Mouse (Mus musculus): ENCODE data around the gene Lin52.

The Lin52 gene

DNA sequence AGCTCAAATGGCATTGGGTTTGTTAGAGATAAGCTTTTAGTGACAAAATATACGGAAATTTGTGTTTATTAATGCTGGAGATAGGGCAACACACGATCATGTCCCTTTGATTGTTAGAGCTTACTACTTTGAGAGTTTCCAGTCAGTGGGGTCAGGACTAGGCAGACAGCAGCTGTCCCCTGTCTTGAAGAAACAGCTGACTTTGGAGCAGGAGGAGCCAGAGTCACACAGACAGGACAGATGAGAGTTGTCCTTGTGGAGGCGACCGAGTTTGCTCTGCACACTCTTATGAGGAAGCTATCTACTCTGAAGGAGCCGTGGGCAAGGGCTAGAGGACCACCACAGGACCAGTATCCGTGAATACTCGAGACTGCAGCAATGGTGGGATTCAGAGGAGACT is 27.7 kb downstream of the Lin52 start:
- DNase-seq: no peak

DNA sequence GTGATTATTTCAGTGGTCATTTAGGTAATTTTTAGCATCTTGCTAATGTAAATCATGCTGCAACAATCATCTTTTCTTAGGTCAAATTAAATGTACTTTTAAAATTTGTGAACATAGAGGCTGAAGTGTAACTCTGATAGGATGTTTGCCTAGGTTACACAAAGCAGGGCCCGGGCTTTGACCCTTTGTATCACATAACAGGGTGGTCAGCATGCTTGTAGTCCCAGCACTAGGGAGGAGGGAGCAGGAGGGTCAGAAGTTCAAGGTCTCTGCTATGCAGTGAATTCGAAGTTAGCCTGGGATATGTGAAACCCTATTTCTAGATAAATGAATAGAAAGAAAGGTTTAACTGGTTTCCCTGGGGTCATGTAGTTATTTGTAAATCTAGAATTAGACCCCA is 30.0 kb downstream of the Lin52 start:
- DNase-seq: no peak

DNA sequence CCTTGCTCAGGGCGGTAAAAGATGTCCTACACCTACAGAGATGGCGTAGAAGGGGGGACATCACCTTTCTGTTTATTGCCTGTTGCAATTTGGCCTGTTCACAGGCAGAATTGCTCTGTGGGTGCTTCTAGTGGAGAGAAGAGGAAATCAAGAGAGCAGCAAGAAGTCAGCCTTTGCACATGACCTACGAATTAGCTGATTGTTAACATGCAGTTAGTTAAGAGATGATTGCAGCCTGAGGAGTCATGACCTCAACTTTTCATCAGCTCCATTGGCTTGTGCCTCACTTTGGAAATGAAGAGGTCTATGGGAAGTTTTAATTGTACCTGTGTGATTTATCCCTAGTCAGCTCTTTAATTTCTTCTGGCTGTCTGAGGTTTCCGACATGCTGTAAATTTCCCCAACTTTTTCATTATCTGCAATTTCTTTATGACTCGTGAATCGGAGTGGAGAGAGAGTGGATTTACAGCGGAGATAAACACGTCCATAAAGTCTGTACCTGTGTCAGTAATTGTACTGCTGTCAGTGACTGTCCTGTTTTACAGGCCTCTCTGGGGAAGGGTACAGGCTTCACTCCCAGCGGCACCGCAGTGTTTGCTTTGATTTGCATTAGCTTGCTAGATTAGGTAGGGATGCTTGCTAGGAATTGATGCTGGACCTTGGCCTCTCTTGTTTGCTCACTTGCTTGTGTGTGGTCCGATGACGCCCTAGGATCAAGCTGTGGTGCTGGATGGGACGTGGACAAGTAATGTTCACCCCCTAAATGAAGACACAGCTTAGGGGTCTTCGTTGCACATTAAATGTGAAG is 31.8 kb downstream of the Lin52 start:
- DNase-seq: no peak

DNA sequence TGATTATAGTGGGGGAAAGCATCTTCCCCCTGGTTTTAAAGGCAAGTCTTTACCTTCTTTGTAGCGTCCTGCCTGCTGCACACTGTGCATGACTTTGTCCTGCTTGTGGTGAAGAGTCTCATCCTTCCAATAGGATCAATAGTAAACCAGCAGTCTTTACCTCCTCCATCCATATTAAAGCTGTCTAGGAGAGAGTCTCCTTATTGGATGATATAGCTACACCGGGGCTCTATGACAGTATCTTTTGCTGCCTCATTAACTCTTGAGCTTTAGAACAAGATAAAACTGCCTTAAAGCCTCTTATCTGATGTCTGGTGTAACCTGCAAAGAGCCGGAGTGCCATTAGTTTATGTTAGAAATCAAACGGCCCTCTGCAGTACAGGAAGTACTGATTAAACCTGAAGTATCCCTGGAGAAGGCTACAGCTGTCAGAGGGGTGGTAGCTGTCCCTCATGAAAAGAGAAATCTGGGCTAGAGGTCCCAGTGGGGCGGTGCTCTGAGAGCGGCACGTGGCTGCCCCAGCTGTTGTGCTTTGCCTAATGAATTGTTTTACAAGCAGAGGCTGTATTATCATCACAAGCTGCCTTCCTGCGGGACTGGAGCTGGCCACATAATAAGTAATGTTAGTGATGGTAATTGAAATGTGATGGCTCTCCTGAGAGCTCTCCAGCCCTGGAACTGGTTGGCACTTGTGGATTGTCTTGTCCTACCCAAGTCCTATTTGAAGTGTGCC is 36.3 kb downstream of the Lin52 start:
- no peak for DNase-seq

DNA sequence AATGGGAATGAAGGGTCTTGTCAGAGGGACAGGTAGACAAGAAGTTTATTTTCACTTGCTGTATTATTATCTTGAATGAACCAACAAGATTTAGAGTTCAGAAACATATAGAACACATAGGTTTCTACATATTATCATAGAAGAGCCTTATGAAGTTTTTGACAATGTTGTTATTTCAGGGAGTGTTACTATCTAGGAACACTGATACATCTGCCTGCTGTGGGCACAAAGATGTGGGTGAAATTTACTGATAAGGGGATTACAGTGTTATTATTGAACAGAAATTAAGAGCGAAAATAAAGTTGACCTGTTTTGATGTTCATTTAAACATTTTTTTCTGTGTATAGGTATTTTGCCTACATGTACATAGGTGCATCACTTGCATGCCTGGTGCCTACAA is 45.6 kb downstream of the Lin52 start:
- no peak for DNase-seq

DNA sequence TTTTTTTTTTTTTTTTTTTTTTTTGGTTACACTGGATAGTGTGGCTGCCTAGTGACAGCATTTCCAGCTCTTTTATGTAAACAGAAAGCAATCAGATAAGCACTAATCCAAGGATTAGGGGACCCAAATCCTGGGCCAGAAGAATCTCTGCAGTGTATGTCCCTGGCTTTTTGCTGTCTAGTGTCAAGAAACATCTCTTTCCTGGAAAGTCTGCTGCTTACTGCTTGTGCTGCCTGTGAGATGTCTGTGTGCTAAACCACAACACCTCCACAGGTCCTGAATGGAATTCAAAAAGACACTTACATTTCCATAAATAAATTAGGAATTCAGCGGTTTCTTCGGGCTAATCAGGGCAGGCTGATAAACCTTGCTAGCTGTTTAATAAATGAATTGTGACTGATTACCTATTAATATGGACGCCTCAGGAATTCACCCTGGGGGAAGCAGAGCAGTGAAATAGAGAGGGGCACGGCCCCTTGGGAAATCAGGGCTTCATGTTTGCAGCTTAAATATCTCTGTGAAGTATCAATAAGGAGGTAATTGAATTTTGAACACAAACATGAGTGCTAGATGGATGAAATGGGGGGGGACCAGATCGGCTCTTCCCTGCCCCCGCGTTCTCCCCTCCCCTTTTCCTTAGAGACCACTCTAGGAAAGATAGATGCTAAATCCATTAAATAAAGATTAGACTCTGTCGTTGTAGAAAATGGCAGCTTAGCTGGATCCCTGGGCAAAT is 49.5 kb downstream of the Lin52 start:
- DNase-seq: no peak

DNA sequence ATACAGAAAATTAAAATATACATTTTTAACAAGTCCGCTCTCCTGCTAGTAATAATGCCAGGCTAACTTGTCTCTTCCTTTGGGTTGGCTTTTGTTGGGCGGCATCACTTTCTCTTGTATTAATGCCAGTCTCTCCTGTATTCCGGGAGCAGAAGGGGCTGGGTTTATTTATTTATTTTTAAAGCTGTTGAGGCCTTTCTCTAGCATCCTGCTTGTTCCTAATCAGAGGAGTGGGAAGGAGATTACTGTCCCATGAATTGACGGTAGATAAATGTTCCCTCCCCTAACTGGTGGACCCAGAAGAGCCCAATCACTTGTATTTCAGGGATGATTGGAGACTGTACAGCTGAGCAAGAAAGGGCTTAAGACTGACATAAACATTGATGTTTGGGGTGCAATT is 50.1 kb downstream of the Lin52 start:
- no peak for DNase-seq

DNA sequence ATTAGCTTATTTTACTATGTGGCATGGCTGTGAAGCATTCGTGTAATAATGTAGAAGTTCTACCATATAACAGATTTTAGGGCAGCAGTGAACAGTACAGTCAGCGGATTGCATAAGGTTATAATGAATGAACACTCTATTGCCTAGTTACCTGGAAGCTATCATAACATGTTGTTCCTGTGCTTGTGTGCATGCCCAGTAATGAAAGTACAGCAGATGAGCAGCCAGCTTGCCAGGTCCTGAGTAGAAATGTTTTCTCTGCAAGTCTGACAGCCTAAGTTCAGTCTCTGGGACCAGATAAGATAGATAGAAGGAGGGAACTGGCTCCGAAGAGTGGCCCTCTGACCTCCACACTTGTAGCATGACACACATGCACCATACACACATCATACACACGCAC is 55.6 kb downstream of the Lin52 start:
- no peak for DNase-seq

DNA sequence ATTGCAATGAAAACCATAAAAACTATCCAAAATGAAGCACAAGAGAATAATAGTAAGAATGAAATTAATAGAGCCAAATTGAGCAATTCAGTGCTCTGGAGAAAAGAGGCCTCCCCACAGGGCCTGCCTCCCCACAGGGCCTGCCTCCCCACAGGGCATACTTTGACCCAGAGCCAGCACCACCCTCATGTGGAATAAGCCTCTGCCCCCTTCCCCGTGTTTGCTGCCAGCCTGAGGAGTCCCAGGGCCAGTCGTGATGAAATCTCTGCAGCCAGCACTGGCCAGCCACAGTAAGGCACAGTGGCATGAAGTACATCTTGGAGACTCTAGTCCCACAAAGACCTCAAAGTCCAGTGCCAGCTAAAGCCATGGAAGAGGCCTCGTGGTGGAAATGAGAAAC is 60.8 kb downstream of the Lin52 start:
- no peak for DNase-seq

DNA sequence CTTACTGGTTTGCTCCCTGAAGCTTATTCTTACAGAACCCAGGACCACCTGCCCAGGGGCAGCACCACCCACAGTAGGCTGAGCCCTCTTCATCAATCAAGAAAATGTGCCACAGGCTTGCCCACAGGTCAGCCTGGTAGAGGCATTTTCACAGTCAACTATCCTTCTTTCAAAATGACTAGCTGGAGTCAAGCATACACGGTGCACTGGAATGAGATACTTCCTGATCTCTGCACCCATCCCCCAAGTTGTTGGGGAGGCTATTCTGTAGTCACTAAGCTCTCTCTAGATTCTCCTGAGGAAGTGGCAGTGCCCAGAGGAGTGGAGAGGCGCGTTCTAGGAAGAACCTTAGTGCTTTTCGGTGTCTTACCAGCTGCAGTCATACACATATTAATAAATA is 64.3 kb downstream of the Lin52 start:
- DNase-seq: no peak

DNA sequence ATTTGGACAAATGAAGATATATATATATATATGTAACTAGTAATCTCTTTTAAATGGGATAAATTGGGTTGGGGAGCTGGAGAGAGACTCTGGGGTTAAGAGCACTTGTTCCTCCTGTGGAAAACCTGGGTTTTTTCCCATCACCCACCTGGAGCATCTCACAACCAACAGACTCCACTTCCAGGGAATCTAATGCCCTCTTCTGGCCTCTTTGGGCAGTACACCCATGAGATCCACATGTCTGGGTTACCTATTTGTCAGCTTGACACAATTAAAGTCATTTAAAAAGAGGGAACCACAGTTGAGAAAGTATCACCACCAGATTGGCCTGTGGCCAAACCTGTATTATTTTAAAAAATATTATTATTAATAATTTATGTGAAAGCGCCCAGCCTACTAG is 65.4 kb downstream of the Lin52 start:
- peak; percentile 22 for DNase-seq

DNA sequence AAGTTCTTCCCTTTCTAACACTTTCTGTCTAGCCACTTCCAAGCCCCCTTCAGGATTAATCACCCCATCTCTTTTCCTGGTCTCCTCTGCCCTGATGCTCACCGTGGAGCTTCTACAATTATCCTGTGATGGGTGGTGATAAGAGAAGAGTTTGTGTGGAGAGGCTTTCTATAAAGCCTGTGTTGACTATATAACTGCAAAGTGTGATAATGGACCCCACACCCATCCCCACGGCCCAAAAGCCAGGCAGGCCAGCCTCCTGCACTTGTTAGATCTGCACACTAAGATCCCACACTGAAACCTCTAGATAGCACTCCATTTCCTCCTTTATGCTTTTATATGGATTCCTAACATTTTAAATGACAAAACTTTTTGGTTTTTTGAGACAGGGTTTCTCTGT is 66.8 kb downstream of the Lin52 start:
- no peak for DNase-seq

DNA sequence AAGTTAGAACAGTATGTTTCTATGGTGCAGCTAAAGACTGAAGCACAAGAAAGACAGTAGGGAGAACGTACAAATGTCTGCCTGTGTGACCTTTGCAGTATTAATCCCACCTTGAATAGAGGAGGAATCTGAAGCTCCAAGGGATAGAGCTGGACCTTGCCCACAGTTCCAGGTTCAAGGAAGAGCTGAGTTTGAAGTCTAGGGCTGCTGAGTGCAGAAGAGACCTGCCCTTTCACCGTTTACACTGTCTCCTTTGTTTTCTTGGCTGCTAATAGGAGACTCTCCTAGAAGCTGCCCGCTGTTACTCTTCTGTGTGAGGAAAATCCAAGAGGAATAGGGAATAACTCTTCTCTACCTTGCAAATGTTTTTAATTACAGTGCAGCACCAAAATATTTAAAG is 72.5 kb downstream of the Lin52 start:
- DNase-seq: no peak

DNA sequence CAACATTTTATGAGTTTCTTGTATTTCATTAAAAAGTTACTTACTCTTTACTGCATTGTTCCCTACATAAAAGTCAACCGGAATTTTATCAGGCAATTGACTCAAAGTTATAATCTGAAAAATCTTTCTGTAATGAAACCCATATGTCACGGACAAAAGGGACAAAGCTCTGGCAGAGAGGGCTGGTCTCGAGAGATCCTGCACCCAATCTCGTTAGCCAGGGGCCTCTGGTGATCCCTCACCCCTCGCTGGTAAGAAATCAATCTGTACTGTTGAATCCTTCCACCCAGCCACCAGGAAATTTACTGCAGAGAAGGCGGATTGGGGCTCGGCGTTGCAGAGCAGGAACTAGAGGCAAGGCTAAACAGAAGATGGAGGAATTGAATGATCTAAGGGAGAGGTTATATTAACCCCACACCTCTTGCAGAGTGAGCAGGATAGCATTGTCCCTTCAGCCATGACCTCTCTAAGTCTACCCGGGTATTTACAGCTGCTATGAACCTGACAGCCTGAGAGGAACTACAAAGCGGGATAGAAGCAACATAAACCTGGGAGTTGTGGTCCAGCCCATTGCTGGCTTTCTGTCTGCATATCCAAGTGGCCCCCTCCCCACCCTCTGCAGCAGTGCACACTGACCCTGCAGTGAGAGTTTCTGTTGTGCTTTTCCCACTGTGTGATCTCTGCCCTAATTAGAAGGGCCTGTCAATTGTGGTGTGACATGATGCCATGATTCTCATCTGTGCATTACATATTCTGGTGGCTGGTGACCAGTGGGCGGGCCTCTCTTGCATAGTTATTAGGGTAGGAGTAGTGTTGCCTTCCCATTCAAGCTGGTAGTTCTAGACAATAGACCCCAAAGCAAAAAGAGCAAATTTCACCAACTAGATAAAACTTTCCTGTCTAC is 73.2 kb downstream of the Lin52 start:
- DNase-seq: no peak

DNA sequence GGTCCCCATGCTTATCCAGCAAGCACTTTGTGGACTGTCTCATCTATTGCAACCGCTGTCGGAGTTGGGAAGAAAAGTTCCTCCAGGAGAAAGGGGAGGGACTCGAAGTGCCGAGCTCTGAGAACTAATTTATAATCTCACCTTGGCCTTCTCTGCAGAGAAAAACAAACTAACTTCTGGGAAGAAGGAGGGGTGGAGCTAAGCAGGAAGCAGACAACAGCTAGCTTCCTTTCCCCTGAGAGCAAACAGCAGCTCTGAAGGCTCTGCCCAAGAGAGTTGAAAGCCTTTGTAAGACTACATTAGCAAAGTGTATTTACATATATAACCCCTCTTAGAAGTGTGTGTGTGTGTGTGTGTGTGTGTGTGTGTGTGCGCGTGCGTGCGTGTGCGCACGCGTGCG is 74.2 kb downstream of the Lin52 start:
- no peak for DNase-seq

DNA sequence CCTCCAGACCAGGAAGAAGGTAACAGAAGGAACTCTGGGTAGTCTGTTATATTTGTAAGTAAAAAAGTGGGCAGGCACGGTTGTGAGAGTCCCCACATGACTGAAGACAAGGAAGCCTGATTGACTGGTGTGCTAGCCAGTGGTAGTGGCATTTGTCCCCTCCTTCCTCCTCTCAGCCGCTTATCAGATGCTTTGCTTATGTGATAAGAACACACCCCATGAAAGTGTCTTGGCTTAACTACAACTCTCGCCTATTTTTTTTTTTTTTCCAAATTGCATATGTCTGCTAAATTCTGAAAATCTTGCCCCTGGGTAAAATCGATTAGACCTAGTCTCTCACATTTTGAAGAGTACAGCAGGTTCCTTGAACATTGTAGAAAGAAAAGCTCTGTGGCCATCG is 79.2 kb downstream of the Lin52 start:
- DNase-seq: no peak

DNA sequence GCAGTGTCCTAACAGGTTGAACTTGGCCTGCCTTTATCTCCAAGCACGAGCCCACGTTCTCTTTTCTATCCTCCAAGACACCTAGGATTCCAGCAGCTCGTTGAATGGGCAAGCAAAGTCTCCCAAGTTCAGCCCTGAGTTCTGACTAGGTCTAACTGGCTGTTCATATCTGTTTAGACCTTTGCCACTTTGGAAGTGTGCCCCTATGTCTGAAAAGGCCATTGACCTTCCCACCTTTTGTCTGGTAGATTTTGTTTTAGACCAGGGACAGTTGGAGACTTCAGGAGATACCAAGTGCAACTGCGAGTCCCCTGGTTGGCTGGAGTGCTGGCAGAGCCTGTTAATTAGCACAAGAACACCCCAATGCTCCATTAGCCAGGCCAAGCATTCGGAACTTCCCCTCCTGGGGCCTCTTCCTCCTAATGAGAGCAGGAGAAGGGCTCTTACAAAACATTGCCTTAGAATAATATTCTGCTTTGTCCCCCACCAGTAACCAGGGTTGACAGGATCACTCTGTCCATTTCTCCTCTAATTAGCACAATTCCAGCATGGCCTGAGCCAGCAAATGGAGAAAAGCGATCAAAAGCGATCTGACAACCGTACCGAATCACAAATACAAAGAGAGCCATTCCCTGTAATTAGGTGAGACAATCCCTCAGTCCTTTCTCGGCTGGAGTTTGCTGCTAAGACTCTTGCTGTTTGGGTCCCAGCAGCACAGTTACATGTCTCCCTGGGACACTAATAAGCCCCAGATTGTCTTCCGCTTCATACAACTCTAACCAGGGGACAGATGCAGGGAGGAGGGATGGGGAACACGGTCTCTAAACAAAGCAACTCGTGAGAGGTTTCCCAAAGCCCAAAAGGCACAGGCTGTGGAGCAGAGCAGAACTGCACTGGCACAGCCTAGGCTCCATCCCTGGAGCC is 80.9 kb downstream of the Lin52 start:
- DNase-seq: no peak

DNA sequence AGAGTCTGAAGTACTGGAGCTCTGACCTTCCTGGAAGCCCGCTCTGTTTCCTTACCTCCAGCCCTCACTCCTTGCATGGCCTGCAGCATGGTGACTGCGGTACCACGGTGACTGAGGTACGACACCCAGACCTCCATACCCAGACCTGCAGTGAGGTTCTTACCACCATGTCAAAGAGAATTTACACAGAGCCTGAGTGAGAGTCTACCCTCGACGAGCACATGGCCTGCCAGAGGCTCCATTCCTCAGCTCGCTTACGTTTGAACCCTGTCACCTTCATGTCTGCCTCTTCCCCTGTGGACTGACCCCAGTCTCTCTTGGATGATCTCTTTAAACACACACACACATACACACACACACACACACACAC is 81.6 kb downstream of the Lin52 start:
- no peak for DNase-seq

DNA sequence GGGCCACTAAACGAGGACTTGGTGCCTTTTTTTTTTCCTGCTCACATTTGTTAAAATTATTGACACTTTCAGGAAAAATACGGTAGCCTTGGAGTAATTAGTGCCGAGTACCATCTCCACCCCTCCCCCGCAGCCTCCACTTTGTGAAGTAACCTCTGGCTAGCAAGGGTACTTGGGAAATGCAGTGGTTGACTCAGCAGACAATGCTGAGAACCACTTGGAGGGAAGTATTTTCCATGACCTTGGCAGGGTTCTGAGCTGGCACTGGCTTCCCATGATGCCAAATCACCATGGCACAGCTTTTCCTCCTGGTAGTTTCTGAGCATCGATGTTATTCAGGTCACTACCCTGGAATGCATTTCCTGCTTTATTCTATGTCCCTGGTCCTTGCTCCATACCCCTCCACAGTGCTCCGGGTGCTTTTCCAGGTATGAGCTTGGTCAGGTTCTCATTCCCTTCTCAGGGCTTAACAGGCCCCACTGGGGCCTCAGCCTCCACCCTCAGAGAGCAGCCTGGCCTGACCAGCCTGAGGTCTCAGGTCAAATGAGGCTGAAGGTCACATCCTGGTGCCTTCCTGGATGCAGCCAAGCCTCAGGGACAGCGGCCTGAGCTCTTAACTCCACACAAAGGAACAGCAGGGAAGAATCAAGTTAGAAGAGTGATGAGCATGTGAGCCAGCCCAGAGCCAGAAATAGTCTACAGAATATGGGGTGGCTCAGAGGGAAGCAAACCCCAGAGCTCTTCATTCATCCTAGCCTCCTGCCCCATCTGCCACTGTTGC is 82.7 kb downstream of the Lin52 start:
- DNase-seq: no peak

DNA sequence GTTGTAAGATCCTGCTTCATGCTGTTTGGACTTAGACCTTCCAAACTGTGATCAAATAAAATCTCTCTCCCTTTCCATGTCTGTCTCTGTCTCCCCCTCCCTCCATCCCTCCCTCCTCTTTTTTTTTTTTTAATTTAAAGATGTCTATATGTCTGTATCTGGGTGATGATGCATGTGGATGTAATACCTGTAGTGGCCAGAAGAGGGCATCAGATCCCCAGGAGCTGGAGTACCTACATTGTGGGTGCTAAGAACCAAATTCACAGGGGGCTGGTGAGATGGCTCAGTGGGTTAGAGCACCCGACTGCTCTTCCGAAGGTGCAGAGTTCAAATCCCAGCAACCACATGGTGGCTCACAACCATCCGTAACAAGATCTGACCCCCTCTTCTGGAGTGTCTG is 88.3 kb downstream of the Lin52 start:
- peak; percentile 60 for DNase-seq

DNA sequence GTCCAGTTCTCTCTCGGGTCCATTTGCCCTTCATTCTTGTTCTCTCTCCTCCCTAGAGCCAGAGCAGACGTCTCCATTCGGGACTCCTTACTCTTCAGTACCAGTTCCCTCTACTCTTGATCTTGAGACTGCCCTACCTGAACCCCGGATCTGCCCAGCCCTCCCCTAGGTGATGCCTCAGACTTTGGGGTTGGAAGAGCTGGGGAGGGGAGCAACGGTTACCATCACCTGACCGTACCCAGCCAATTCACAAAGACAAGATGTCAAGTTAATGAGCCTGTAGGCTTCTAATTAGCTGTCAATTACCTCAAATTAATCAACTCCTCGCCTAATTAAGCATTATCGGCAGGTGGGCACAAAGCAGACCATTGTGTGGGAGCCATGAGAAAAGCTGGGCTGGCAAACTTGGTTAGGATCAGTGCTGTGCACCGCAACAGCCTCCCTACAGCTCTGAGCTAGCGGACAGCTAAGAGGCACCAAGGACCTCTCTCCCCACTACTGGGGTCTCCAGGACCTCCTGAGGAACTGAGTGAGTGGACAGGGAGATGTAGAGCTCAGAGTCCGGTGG is 90.3 kb downstream of the Lin52 start:
- DNase-seq: no peak

Data from thymus, postnatal 4 days (tissue).